Mouse (Mus musculus) testis, adult 2 months (tissue): ENCODE data around the gene Fbxw10. TPM values are rescaled to one million over a fixed set of nuclear protein-coding genes. Genes with fewer than 3 reads are reported as not detected.

Experiments
- H3K27ac ChIP-seq: fragments of 200-500 bp; 2 replicates; pipeline ENCODE4 v1.5.1; 2012; ENCODE audit warnings: low read depth, low read length; ENCODE audit not compliant: control insufficient read depth, insufficient read depth
- H3K27me3 ChIP-seq: fragments of 200-500 bp; 2 replicates; pipeline ENCODE4 v1.6.1; 2012; ENCODE audit warnings: mild to moderate bottlenecking, low read length, moderate library complexity; ENCODE audit not compliant: control insufficient read depth, insufficient read depth
- H3K36me3 ChIP-seq: fragments of 200-500 bp; 2 replicates; pipeline ENCODE4 v1.6.1; 2012; ENCODE audit warnings: mild to moderate bottlenecking, low read length; ENCODE audit not compliant: control insufficient read depth, insufficient read depth
- H3K4me1 ChIP-seq: fragments of 200-500 bp; 2 replicates; pipeline ENCODE4 v1.6.1; 2012; ENCODE audit warnings: low read length; ENCODE audit not compliant: control insufficient read depth, insufficient read depth
- H3K4me3 ChIP-seq: fragments of 200-500 bp; 2 replicates; pipeline ENCODE4 v1.5.1; 2012; ENCODE audit warnings: low read depth, mild to moderate bottlenecking, low read length, moderate library complexity, mixed read lengths; ENCODE audit not compliant: control insufficient read depth
- CTCF ChIP-seq: fragments of 200-500 bp; IDR thresholded peaks from 2 replicates; pipeline ENCODE4 v1.5.1; 2012; ENCODE audit warnings: low read depth, mild to moderate bottlenecking, inconsistent platforms, low read length, moderate library complexity; ENCODE audit not compliant: control insufficient read depth, insufficient read depth, insufficient replicate concordance
- POLR2A ChIP-seq: fragments of 200-500 bp; IDR thresholded peaks from 2 replicates; pipeline ENCODE4 v1.6.1; 2012; ENCODE audit warnings: low read depth, mild to moderate bottlenecking, inconsistent platforms, low read length, moderate library complexity; ENCODE audit not compliant: control insufficient read depth
- polyA plus RNA-seq: library from polyadenylated mRNA; depleted of rRNA; stranded (reverse); fragments of >200 nt; gene quantifications from 2 replicates; pipeline ENCODE4 v1.2.3, GENCODE M21; 2012

Fbxw10 gene
- polyA plus RNA-seq, 1 experiment: 90.8 TPM

GRCm38 (mm10) chr11:62815438-62815837 lies 31.4 kb upstream of the Fbxw10 start:
- no peak overlapping the region for H3K27ac ChIP-seq
- H3K4me1 ChIP-seq: peaks cover 4% of the 10 kb centered on the region
- H3K27me3 ChIP-seq: no peaks in the 10 kb centered on the region
- TF ChIP-seq POLR2A: no peak
- TF ChIP-seq CTCF: no peak
- H3K36me3 ChIP-seq: no peaks in the 10 kb centered on the region
- H3K4me3 ChIP-seq: no peak overlapping the region

GRCm38 (mm10) chr11:62816591-62816990 lies 30.3 kb upstream of the Fbxw10 start:
- Histone ChIP-seq H3K27ac (no peak overlapping the region), H3K36me3 (no peaks in the 10 kb centered on the region), H3K4me1 (peaks cover 9% of the 10 kb centered on the region), H3K27me3 (no peaks in the 10 kb centered on the region), H3K4me3 (no peak overlapping the region)
- TF ChIP-seq CTCF (no peak), POLR2A (no peak)

GRCm38 (mm10) chr11:62819059-62819686 lies 27.7 kb upstream of the Fbxw10 start:
- Histone ChIP-seq H3K27ac (no peak overlapping the region), H3K4me1 (peaks cover 9% of the 10 kb centered on the region), H3K27me3 (no peaks in the 10 kb centered on the region), H3K4me3 (no peak overlapping the region), H3K36me3 (no peaks in the 10 kb centered on the region)
- TF ChIP-seq CTCF (no peak), POLR2A (no peak)

- H3K4me3 ChIP-seq: peak within 1 kb of the TSS; percentile 12
- no peaks in the 10 kb centered on the region for H3K36me3 ChIP-seq
- H3K4me1 ChIP-seq: peaks cover 9% of the 10 kb centered on the region
- TF ChIP-seq POLR2A (no peak), CTCF (no peak)
- H3K27ac ChIP-seq: no peak within 1 kb of the TSS
- H3K27me3 ChIP-seq: no peaks in the 10 kb centered on the region
Measured at GRCm38 (mm10) chr11:62820059-62820541, 26.8 kb upstream of the Fbxw10 start, which contains the start of gene Trim16. Gene Trim16, plus strand, starts transcription at chr11:62820231.

- Histone ChIP-seq H3K4me3 (peak overlapping the region; percentile 12), H3K27me3 (no peaks in the 10 kb centered on the region), H3K27ac (no peak overlapping the region), H3K4me1 (peaks cover 9% of the 10 kb centered on the region), H3K36me3 (no peaks in the 10 kb centered on the region)
- no peak for TF ChIP-seq POLR2A
- no peak for TF ChIP-seq CTCF
Measured at GRCm38 (mm10) chr11:62820661-62821437, 26.0 kb upstream of the Fbxw10 start.

GRCm38 (mm10) chr11:62821893-62822292 lies 25.0 kb upstream of the Fbxw10 start:
- H3K27ac ChIP-seq: no peak overlapping the region
- peaks cover 9% of the 10 kb centered on the region for H3K4me1 ChIP-seq
- H3K36me3 ChIP-seq: no peaks in the 10 kb centered on the region
- TF ChIP-seq POLR2A: no peak
- no peak for TF ChIP-seq CTCF
- no peaks in the 10 kb centered on the region for H3K27me3 ChIP-seq
- H3K4me3 ChIP-seq: no peak overlapping the region

GRCm38 (mm10) chr11:62824211-62824610 lies 22.7 kb upstream of the Fbxw10 start:
- no peaks in the 10 kb centered on the region for H3K27me3 ChIP-seq
- H3K36me3 ChIP-seq: no peaks in the 10 kb centered on the region
- H3K4me3 ChIP-seq: no peak overlapping the region
- H3K27ac ChIP-seq: no peak overlapping the region
- peaks cover 9% of the 10 kb centered on the region for H3K4me1 ChIP-seq
- TF ChIP-seq CTCF: no peak
- no peak for TF ChIP-seq POLR2A
